Mouse (Mus musculus) ES-E14 (cell line): ENCODE measurements around the gene Zfp174. TPM values are rescaled to one million over a fixed set of nuclear protein-coding genes. Genes with fewer than 3 reads are reported as not detected.

Source experiments
- DNase-seq: peaks from one replicate; pipeline ENCODE4 v3.0.0-alpha.2; 2013; ENCODE audit warnings: low read depth, low spot score
- H3K27ac ChIP-seq: 2 replicates; pipeline ENCODE4 v1.5.1; 2012; ENCODE audit warnings: low read depth, mild to moderate bottlenecking, low read length, moderate library complexity, mixed read lengths; ENCODE audit not compliant: poor library complexity, insufficient read depth, severe bottlenecking
- H3K36me3 ChIP-seq: 2 replicates; pipeline ENCODE4 v1.6.1; 2012; ENCODE audit warnings: mild to moderate bottlenecking, low read length, moderate library complexity, mixed read lengths; ENCODE audit not compliant: control insufficient read depth, poor library complexity, insufficient read depth, severe bottlenecking
- H3K4me1 ChIP-seq, 2 experiments: fragments of 150-350 bp in 1 of 2; sonication (generic) in 1 of 2; 2 replicates each; pipeline ENCODE4 v1.6.1; 2012; ENCODE audit warnings: low read length in 2 of 2, mild to moderate bottlenecking in 1 of 2, mixed read lengths in 1 of 2; ENCODE audit not compliant: control insufficient read depth in 2 of 2, insufficient read depth in 2 of 2, poor library complexity in 1 of 2
- H3K4me3 ChIP-seq, 2 experiments: fragments of 150-350 bp in 1 of 2; sonication (generic) in 1 of 2; 2 replicates each; pipeline ENCODE4 v1.5.1; 2012; ENCODE audit warnings: low read length in 2 of 2, low read depth in 1 of 2, mild to moderate bottlenecking in 1 of 2, mixed read lengths in 1 of 2; ENCODE audit not compliant: insufficient read depth in 1 of 2, poor library complexity in 1 of 2, severe bottlenecking in 1 of 2
- H3K9ac ChIP-seq: 2 replicates; pipeline ENCODE4 v1.6.1; 2012; ENCODE audit warnings: low read depth, mild to moderate bottlenecking, low read length, mixed read lengths; ENCODE audit not compliant: poor library complexity, insufficient read depth, severe bottlenecking
- H3K9me3 ChIP-seq: fragments of 150-350 bp; sonication (generic); 2 replicates; pipeline ENCODE4 v1.6.1; 2012; ENCODE audit warnings: low read depth, mild to moderate bottlenecking, low read length; ENCODE audit not compliant: control insufficient read depth, insufficient read depth
- CHD2 ChIP-seq: IDR thresholded peaks from 2 replicates; pipeline ENCODE4 v1.6.1; 2014; ENCODE audit warnings: mild to moderate bottlenecking, low read depth, low read length, inconsistent platforms
- HCFC1 ChIP-seq: IDR thresholded peaks from 2 replicates; pipeline ENCODE4 v1.6.1; 2012; ENCODE audit warnings: low read length, inconsistent platforms, borderline replicate concordance; ENCODE audit not compliant: insufficient read depth
- MAFK ChIP-seq: IDR thresholded peaks from 2 replicates; pipeline ENCODE4 v1.6.1; 2014; ENCODE audit warnings: mild to moderate bottlenecking, low read depth, low read length, inconsistent platforms; ENCODE audit not compliant: insufficient read depth
- ZC3H11A ChIP-seq: IDR thresholded peaks from 2 replicates; pipeline ENCODE4 v1.6.1; 2012; ENCODE audit warnings: low read depth, mild to moderate bottlenecking, inconsistent platforms, low read length, borderline replicate concordance
- ZNF384 ChIP-seq: IDR thresholded peaks from 2 replicates; pipeline ENCODE4 v1.6.1; 2012; ENCODE audit warnings: low read depth, low read length, inconsistent platforms
- in situ Hi-C, 2 experiments: fragments of 600-800 bp; cut with MboI; formaldehyde crosslinking; loops; one replicate each; pipeline ENCODE4 v1.15.1; 2025; ENCODE audit warnings: low sequenced_read_pairs in 2 of 2, inconsistent platforms in 1 of 2; ENCODE audit not compliant: unreplicated experiment in 2 of 2
- total RNA-seq: library from RNA; depleted of rRNA; stranded (reverse); fragments of 300-350 nt; gene quantifications from 2 replicates; pipeline ENCODE4 v1.2.3, GENCODE M21; 2012

Gene Zfp174
- total RNA-seq, 1 experiment = 0.85 TPM

DNA sequence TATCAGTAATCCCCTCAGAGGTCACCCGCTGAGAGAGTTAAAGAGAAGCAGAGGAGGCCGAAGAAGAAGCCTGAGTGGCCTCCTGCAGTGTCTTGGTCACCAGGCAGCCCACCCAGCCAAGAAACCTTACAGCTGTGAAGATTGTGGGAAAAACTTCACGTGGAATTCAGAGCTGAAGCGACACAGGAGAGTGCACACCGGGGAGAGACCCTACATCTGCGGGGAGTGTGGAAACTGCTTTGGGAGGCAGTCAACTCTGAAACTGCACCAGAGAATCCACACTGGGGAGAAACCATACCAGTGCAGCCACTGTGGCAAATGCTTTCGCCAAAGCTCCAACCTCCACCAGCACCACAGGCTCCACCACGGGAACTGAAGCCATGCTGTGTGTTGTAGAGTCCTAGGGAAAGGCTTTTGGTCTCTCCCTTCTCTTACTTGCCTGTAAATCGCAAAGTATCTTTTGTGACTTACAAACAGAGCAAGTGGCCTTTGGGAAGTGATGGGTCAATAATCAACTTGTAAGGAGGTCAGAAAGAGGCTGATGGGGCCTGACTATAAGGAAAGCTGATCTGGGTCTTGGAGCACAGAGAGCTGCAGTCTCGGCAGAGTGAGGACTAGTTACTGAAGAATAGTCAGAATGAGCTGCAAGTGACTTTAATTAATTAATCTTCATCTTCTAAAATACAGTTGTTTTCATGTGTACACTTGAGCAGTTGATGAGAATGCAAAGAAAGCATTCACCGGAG is 7.5 kb downstream of the Zfp174 start:
- no peak for DNase-seq
- in situ Hi-C loops = no loop called here

DNA sequence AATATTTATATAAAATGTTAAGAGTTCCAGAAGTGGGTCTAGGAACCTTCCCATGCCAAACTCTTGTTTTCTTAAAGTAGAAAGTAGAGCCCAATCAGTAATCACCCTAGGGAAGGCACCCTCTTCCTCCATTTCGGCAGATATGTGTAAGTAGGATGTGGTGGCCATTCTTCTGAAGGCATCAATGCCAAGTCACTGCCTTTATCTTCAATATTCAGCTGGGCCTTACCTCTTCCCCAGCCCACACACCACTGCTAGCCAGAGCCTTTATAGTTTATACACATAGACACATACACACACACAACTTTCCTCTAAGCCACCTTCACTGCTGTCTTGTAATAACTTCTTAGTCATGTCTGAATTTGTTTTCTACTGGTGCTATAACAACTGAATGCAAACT is 8.7 kb downstream of the Zfp174 start:
- in situ Hi-C loops = no loop called here
- Histone ChIP-seq H3K9me3 (no peaks in the 10 kb centered on the region), H3K4me1 (peaks cover 0 to 5% of the 10 kb centered on the region in 2 experiments; a peak in 2 of 4 replicates), H3K4me3 (no peak overlapping the region), H3K36me3 (no peaks in the 10 kb centered on the region; the same call in 1 of the 2 replicates), H3K9ac (no peak overlapping the region), H3K27ac (no peak overlapping the region)
- no peak for TF ChIP-seq HCFC1
- no peak for TF ChIP-seq MAFK
- no peak for TF ChIP-seq CHD2
- no peak for TF ChIP-seq ZNF384
- no peak for TF ChIP-seq ZC3H11A
- no peak for DNase-seq

More for the DNA sequence above, 7.5 kb downstream of the Zfp174 start:
- Histone ChIP-seq H3K27ac (no peak overlapping the region), H3K4me3 (no peak overlapping the region), H3K9ac (no peak overlapping the region), H3K4me1 (peaks cover 2 to 8% of the 10 kb centered on the region in 2 experiments; a peak in 3 of 4 replicates), H3K9me3 (no peaks in the 10 kb centered on the region), H3K36me3 (no peaks in the 10 kb centered on the region)
- TF ChIP-seq CHD2 (no peak), MAFK (no peak), HCFC1 (no peak), ZC3H11A (no peak), ZNF384 (no peak)

DNA sequence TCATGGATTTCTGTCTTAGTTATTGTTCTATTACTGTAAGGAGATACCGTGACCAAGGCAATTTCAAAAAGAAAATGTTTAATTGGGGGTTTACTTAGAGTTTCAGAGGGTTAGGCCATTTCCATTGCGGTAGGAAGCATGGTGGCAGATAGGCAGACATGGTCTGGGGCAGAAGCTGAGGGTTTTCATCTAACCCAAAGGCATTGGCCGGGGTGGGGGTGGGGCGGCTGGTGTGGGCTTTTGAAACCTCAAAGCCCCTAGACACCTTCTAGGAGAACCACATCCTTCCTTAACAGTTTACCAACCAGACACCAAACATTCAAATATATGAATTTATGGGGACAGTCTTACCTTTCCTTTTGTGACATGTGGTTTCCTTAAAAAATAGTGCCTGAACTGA is 12.2 kb downstream of the Zfp174 start:
- Histone ChIP-seq H3K4me1 (no peaks in the 10 kb centered on the region; a peak in 1 of 4 replicates), H3K9ac (no peak overlapping the region), H3K27ac (no peak overlapping the region), H3K4me3 (no peak overlapping the region), H3K9me3 (no peaks in the 10 kb centered on the region), H3K36me3 (peaks cover 3% of the 10 kb centered on the region)
- TF ChIP-seq ZNF384 = no peak
- TF ChIP-seq MAFK = no peak
- no peak for TF ChIP-seq ZC3H11A
- no peak for TF ChIP-seq CHD2
- no peak for TF ChIP-seq HCFC1
- DNase-seq = no peak
- in situ Hi-C loops = no loop called here

DNA sequence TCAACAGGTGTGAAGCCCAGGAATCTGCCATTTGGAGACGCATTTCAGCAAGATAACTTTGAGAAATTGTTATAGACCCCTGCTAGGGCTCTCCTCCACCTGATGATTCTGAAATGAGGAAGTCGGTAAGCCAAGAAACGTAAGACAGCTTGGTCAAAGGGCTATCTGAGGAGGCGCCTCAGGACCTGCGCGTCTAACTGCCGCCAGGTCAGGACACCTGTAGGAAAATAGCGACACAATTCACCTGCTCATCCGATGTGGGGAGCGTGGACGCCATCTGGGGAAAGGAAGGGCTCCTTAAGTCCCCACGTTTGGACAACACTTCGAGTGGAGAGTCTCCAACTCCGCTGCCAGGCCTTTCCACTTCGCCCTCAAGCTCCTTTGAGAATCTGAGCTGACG is 24.7 kb downstream of the Zfp174 start:
- TF ChIP-seq ZC3H11A (no peak), HCFC1 (no peak), MAFK (no peak), ZNF384 (no peak), CHD2 (no peak)
- H3K9me3 ChIP-seq = no peaks in the 10 kb centered on the region
- H3K27ac ChIP-seq = no peak overlapping the region
- no peak for DNase-seq
- peak overlapping the region; percentile 69 to 95 for H3K4me3 ChIP-seq
- H3K9ac ChIP-seq = peak overlapping the region; percentile 71
- in situ Hi-C loops = no loop called here
- H3K36me3 ChIP-seq = peaks cover 6% of the 10 kb centered on the region; the same call in 1 of the 2 replicates
- H3K4me1 ChIP-seq = peaks cover 3 to 6% of the 10 kb centered on the region in 2 experiments; a peak in 2 of 4 replicates
